Mouse (Mus musculus) heart, adult 9 months (tissue): ENCODE measurements around the gene 2310030G06Rik.

ENCODE experiments used
- DNase-seq, 2 experiments: peaks; one replicate each; pipeline ENCODE4 v3.0.0; 2022; ENCODE audit warnings: low spot score in 2 of 2

2310030G06Rik gene

DNA sequence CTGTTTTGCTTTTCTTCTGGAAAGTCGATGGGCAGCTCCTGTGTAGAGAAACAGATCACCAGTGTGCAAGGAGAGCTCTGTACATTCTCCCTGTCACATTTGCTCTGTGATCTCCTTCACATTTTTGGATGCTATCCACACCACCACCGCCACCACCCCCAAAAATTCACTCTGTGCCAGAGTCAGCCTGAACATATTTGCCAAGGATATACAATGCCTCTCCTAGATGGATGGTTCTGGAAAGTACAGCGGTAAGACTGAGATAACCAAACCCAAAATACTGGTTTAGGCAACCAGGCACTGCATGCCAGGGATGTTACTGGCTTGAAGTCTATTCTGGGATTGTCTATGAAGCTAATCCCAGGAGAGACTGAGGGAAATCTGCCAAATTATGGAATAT is 4.1 kb downstream of the 2310030G06Rik start:
- no peak for DNase-seq

DNA sequence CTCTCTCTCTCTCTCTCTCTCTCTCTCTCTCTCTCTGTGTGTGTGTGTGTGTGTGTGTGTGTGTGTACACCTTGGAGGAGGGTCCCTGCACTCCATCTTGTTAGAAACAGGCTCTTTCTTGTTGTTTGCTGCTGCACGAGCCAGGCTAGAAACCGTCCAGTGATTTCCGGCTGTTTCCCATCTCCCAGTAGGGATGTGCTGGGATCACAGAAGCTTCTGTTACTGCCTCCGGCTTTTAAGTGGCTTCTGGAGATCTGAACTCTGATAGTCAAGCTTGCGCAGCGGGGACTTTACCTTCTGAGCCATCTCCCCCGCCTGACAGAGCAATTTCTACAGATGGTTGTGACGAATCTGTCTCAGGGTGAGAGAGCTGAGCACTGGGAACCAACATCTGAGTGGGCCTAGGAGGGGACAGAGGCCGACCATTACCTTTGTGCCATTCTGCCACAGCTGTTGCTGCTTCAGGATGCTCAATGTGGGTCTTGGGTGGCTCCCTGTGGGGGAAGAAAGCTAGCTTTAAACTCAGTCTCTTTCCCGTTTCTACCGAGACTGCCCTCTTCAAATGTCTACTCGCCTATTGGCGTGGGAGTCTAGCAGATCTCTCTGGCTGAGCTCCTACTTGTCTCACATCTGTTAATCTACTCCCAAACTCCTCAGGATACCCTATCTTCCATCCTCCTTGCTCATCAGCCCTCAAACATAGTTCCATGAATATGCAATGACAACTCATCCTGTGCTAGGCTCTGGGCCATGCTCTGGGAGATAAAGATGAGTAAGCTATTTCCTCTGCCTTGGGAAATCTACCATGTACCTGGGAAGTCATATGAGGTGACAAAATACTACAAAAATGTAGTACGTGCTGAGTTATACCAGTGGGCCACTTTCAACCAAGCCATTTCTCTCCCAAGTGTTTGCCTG is 5.2 kb downstream of the 2310030G06Rik start:
- DNase-seq, result no peak

DNA sequence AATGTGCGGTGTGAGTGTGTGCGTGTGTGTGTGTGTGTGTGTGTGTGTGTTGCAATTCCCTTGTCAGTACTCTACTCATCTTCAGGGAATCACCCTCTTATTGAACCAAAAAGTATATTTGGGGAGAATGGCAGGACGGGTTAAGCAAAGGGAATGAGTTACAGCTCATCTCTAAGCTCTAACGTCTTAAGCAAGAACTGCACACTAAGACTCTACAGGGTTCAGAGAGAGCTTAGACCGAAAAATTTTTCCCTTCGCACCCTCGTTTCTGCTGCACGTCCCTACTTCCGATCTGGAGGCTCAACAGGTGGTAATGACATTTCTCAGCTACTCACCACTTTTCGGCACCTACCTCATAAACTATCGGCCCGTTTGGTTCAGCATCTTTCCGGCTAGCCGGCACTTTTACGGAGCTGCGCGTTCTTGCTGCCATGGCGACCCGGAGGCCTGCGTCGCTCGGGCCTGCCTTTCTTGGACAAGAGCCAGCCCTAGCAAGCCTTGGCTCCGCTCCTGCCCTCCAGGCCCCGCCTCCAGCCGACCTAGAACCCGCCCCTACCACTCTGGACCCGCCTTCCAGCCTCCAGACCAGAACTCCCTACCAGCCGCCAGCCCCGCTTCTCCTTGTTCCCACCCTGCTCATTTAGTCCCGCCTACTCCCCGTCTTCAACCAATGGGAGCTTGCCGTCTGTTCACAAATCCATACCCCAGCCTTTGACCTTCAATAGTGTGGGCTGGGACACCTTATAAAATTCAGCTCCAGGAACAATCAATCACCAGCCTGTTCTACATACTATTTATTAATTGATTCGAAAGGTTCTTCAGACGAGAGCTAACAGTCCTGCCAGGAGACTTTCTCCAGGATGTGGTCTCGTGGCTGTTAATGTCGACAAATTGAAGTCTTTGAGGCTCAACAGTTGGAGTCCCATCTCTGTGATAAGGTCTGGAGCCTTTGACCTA is 7.1 kb downstream of the 2310030G06Rik start, which contains the start of gene Dixdc1:
Dixdc1 (minus strand) TSS at position 604 of the 957 bp plus-strand sequence.
- DNase-seq, result peak; percentile 89 to 95

DNA sequence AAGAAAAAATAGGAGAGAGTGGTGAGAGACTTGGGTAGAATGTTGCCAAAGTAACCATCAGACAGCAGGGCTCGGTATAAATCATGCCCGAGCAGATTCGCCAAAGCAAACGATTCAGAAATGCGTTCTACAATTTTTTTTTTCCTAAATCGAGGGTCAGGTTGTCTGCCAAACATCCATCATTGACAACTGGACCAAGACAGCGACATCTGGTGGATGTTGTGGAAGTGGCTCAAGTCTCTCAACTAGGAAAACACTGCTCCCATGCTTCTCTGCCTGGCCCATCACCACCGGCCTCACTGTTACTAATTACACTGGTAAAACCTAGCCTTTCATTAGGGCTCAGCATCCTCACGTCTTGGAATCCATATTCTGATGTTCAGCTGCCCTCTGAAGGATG is 11.3 kb downstream of the 2310030G06Rik start:
- peak; percentile 31 to 54 for DNase-seq

DNA sequence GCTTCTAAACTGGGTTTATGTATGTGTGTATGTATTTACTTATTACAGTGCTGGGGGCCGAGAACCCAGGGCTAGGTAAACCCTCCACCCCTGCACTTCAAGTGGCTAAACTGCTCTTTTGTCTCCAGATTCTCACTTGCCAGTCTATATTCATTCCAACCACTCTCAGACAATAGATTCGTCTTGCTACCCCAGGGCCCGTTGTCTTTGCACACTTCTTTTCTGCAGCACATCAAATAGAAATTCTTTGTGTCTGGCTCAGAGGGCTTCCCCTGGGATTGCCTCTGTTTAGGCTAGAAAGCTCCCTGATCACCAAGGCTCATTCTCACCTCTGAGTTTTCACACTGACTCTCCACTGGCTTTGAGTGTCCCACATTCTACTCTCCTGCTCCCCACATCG is 13.8 kb downstream of the 2310030G06Rik start:
- no peak for DNase-seq

DNA sequence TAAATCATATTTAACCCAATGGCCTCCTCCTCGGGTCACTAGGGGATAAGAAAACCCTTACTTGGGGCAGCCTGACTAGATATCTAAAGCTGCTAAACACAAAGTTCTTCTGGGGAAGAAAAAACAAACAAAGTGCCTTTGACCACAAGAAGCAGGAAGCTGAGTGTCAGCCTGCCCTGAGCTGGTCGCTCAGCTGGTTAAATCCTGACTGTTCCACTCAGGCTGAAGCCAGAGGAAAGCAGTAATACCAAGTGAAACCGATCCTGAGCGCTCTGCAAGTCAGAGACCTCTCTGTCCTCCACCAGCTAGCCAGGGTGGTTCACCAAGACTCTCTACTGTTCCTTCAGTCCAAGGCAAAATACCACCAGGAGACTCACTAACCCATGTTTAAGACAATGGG is 16.7 kb downstream of the 2310030G06Rik start:
- DNase-seq, result no peak

DNA sequence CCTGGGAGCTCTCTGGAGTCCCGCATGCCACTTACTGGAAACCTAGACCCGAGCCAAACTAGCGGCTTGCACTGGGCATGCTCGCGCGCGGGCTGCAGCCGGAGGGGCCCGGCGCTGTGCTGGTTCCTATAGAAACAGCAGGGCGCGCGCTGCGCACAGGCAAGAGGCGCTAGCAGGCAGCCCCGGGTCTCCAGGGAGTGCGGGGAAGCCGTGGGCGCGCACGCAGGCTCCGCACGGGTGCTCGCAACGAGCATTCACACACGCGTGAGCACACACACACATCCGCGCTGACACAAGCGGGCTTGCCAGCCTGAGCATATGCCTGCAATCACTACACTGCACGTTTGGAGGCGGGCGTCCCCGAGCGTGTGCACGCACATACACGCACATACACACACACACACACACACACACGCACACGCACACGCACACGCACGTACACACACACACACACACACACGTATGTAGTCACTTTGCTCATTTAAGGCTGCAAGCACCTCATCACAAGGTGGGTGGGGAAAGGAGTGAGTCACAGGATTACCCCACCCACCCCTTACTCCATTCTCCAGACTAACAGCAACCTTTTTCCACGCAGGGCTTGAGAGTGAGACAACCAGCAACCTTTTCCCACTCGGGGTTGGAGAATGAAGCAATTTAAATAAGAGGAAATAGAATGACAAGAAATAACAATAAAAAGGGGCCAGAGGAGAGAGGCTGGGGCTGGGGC is 18.2 kb downstream of the 2310030G06Rik start:
- peak; percentile 59 to 63 for DNase-seq

DNA sequence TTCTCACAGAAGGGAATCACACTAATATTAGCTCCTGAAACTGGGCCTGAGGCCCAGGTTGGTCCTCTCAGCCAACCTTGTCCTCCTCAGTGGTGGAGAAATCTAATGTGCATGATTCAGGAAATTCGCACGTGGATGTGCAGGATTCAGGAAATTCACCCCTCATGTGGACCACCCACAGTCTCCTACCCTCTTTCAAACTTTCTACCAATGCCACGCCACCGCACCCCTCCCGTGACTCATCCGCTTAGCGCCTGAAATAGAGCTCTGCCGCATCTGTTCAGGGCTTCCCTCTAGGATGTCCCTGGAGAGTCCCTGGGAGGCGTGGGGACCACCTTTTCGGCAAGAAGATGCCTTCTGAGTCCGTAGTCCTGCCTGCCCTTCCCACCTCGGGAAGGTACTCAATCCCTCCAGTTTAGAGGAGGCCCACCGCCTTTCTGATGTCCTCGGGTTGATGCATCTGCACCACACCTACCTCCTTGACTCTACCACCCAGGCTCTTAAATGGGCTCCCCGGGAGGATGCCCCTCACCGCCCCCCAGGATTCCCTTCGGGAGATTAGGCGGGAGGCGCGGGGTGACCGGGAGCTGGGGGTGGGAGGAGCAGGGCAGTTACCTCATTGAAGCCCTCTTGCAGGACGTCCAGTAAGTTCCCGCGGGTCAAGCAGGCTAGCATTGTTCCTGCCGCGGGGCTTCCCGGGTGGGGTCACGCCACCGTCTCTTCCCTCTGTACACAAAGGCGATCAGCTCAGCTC is 19.0 kb downstream of the 2310030G06Rik start:
- DNase-seq, result no peak

DNA sequence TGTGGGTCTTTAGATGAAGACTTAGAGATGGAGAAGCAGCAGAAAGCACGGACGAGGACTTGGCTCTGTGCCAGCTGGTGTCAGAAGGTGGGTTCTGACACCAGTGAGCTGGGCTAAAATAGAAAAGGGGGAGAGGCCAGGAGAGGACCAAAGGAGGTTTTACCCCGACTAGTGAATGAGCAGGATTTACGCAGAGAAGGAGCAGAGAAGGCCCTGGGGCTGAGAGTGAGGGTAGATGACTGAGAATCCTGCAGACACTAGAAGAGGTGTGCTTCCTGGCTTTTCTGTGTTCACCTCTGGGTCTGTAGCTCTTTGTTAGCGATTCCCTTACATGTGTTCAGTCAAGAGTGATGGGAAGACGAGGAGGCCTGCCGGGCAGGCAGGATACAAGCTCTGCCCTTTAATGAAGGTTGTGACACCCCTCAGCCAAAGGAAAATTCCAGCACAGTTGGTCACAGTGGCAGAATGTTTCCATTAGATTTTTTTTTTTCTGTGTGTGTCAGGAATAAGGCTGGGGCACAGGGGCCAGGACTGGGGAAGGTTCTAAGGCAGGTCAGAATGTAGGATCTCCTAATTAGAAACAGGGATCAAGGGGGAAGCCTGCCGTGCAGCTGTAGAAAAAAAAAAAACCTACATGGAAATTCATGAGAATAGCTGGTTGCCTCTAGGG is 20.3 kb downstream of the 2310030G06Rik start:
- no peak for DNase-seq

DNA sequence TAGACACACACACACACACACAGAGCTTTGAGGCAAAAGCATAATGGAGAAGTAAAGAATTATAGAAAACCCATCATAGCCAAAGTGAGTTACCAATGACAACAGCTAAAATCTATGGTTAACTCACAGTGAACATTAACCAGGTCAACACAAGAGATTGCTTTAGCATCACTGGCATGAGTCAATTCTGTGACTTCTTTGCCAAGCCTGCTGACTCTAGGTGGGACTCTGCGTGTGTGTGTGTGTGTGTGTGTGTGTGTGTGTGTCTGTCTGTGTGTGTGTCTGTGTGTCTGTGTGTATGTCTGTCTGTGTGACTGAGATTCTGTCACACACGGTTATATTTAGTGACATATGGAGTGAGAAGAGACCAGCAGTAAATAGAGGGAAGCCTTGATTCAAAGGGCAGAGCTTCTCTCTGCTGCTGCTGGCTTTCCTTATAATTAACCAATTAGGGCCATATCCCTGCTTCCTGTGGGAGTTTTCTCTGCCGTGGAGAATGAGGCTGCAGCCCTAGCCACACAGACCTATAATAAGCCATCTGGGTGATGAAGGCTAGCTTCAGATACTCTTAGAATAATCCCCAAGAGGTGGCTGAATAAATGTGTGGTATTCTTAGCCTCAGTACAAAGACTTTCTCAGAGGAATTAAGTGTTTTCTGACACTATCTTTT is 21.5 kb downstream of the 2310030G06Rik start:
- DNase-seq, result no peak

DNA sequence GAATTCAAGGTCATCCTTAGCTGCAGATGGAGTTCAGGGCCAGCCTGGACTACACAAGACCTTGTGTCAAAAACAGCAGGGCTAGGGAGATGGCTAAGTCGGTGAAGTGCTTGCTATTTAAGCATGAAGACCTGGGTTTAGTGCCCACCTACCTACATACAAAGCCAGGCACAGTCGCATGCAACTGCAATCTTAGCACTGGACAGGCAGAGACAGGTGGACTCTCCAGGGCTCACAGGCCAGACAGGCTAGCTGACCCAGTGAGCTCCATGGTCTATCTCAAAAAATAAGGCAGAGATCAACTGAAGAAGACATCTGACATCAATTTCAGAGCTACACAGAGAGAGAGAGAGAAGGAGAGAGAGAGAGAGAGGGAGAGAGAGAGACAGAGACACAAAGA is 22.2 kb downstream of the 2310030G06Rik start:
- DNase-seq, result no peak

DNA sequence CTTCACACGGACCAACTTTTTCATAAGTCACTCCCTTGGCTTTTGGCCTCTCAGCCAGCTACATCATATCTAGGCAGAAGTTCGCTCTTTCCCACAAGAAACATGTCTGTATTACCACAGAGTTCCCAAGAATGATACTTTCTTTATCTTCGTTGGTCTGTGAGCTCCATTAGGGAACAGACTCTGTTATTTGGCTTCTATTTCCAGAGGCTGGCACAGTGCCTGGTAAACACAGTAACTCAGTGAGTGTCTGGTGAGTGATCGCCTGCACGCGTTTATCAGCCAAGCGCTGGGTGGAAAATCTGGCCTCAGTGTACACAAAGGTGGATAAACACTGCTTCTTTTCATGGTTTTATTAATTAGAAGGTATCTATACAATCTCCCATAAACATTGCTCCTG is 22.9 kb downstream of the 2310030G06Rik start:
- peak; percentile 69 to 84 for DNase-seq

DNA sequence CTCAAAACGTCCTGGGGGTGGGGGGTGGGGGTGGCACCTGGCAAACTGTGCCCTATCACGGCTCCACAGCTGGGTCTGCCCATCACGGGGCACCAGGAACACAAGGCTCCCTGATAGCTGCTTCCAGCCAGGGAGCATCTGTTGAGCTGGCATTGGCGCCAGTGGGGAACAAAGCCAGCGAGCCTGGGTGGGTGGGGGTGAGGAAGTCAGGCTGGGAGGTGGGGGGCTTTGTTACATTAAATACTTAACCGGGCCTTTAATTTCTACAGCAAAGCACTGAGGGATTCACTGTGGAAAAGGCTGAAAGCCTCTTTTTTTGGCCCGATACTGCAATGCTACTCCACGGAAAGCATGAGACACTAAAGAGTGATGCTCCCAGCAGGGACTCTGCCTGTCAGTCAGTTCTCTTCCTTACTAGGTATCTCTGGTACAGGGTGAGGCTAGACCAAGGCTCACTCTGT is 23.9 kb downstream of the 2310030G06Rik start:
- DNase-seq, result no peak

DNA sequence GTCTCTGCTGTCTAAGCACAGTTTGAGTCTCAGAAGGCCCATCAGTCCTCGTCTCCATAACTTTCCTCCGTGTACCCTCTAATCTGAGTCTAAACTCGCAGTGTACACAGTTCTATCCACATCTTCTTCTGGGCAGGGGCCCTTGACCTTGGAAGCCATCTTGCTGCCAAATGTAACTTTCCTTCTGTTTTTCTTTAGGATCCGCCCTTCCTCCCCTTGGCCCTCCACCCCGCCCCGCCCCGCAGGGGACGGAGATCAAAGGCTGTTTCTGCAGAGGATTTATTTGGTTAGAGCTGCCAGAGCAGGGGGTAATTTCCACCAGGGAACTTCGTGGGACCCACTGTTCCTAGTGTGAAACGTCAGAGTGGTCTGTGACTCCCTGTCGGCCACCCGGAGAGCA is 25.3 kb downstream of the 2310030G06Rik start:
- no peak for DNase-seq

DNA sequence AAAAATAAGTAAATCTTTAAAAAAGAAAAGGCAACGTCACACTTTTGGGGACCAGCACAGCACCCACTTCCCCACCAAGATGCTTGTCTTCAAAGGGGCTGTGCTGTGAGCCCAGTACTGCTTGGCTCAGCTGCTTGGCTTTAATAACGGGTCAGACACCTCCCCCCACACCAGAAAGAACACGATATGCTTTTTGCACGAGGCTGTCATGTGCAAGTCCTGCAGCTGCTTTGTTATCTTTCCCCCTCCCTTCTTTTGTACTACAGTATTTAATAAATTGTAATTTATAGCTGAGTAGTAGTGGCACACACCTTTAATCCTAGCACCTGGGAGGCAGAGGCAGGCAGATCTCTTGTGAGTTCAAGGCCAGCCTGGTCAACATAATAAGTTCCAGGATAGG is 27.5 kb downstream of the 2310030G06Rik start:
- no peak for DNase-seq

DNA sequence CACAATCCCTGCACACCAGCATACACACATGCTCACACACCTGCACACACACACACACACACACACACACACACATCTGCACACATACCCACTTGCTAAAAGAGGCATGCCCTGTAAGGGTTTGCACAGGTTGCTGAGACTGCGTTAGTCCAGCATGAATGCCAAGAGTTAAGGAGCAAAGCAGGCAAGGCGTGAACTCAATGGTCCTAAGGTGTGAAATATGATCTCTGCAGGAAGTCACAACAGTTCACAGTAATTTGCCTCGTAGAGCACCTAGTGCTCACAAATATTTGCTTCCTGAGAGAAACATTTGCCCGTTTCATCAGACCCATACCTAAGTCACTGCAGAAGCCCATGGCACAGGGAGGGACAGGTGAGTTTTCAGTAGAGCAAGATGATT is 32.1 kb downstream of the 2310030G06Rik start:
- DNase-seq, result no peak

DNA sequence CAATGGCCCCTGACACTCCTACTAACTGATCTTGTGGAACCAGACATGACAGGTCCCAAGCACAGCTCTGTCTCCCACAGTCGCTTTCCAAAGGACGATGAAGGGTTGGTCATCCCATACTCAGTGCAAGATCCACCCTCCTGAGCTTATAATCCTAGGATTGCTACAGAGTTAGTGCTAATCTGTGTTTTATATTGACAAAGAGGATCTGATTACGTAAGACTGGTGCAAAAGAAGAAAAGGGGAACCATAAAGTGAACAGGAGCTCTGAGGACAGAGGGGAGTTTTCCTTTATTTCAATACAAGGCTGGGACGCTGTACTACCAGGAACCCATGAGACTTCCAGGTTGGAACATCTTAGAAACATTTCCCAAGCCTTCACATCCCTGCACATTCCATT is 35.0 kb downstream of the 2310030G06Rik start:
- no peak for DNase-seq

DNA sequence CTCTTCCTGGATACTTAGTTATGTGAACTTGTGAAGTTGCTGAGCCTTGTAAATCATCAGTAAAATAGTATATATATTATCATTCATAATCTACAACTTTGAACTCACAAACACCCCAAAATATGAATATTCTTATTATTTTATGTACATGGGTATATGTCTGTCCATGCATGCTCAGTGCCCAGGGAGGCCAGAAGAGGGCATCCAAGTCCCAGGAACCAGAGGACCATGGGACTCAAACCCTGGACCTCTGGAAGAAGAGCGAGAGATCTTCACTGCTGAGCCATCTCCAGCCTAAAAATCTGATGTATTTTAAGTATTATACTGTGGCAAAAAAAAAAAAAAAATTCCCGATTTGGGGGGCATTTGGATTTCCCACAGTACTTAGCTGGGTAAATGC is 37.2 kb downstream of the 2310030G06Rik start:
- no peak for DNase-seq

DNA sequence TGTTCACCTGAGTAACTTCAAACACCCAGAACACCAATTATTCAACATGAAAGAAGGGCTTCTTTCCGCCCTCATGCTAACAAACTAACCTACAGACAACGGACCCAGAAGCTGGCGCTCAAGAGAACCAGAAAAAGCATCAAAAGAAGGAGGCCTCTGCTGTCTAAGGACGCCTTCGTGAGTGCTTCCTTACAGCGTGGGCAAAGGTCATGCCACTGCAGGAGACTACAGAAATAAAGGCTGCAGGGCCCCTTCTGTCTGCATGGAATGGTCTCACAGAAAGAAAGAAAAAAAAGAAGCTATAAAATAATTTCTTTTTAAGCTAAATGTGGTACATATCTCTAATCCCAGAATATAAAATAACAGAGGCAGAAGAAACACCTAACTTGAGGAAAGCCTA is 41.4 kb downstream of the 2310030G06Rik start:
- no peak for DNase-seq
